Mouse (Mus musculus) heart, adult 2 months (tissue): ENCODE data around the gene 4833427G06Rik.

Experiments used
- CTCF ChIP-seq: fragments of 200-600 bp; IDR thresholded peaks from 2 replicates; pipeline ENCODE4 v1.8.1; 2022; ENCODE audit warnings: antibody characterized with exemption, mild to moderate bottlenecking, moderate library complexity
- EP300 ChIP-seq: fragments of 200-500 bp; IDR thresholded peaks from 2 replicates; pipeline ENCODE4 v1.6.1; 2011; ENCODE audit warnings: low read depth, low read length, control low read depth; ENCODE audit not compliant: insufficient read depth
- POLR2A ChIP-seq: fragments of 200-500 bp; IDR thresholded peaks from 2 replicates; pipeline ENCODE4 v1.6.1; 2011; ENCODE audit warnings: mild to moderate bottlenecking, low read depth, low read length, control low read depth; ENCODE audit not compliant: insufficient read depth

DNA sequence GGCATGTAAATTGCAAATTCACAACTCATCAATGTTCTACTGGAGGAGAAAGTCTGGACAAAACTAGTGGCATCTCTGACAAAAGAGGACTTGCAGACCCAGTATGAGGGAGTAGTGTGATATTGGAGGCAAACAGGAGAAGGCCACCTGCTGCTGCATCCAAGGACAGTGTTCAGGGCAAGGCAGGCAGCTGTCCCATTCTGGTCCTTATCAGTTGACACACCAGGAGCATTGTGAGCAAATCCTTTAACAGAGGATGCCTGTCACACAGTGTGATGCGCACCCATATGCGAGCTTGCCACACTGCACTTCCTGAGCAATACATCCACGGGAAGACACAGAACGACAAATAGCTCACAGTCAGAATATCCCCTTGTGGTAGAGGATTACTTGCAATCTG, 12.9 kb upstream of the 4833427G06Rik start:
- no peak for TF ChIP-seq POLR2A
- TF ChIP-seq CTCF = no peak
- no peak for TF ChIP-seq EP300
